Mouse (Mus musculus) CD4-positive naive resting alpha-beta T cell, adult 57 days (primary cell): Measurements from ENCODE around the gene Slfn8. TPM values are rescaled to one million over a fixed set of nuclear protein-coding genes. Genes with fewer than 3 reads are reported as not detected.

Experiments
- total RNA-seq: library from RNA; stranded (reverse); gene quantifications from one replicate; pipeline ENCODE4 v1.2.4, GENCODE M21; 2023

Gene Slfn8
- 43.8 TPM for total RNA-seq

DNA sequence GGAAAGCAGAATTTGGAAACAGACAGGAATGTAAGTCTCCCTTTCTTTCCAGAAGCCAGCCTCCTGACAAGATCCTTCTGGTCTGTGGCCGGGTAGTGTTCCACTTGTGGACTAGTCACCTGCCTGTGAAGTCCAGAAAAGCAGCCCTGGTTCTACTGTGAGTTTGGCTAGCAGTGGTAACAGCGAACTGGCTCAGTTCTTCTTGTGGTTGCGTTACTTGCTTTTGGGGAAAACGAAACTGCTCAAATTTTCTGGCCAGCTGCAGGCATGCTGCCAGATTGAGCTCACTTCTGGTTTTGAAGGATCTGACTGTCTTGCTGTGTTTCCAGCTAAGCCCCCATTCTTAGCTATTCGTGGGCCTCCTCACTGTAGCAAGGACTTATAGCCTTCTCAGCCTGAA is at the start of gene Slfn8:
TSS of gene Slfn8 (minus strand) at position 190 of the 400 bp plus-strand sequence.

DNA sequence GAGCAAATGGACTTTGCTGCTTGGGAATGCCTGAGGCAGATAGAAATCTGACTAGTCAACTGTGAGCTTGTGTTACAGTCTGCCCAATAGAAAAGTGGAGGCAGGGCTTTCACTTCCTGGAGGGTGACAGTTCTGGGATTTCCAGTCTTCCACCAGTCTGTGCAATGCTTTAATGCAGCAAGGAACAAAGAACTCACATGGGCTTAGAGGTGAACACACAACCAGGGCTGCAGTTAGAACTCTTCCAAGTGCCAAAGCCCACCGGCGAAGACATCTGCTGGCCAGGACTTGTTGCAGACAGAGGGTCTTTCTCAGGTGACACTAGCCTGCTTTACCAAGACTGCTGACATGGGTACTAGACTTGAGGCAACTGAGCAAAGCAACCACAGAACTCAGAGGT is 44.3 kb upstream of the Slfn8 start, which contains the start of gene Slfn2:
TSS of gene Slfn2 (plus strand) at position 167 of the 400 bp plus-strand sequence.

DNA sequence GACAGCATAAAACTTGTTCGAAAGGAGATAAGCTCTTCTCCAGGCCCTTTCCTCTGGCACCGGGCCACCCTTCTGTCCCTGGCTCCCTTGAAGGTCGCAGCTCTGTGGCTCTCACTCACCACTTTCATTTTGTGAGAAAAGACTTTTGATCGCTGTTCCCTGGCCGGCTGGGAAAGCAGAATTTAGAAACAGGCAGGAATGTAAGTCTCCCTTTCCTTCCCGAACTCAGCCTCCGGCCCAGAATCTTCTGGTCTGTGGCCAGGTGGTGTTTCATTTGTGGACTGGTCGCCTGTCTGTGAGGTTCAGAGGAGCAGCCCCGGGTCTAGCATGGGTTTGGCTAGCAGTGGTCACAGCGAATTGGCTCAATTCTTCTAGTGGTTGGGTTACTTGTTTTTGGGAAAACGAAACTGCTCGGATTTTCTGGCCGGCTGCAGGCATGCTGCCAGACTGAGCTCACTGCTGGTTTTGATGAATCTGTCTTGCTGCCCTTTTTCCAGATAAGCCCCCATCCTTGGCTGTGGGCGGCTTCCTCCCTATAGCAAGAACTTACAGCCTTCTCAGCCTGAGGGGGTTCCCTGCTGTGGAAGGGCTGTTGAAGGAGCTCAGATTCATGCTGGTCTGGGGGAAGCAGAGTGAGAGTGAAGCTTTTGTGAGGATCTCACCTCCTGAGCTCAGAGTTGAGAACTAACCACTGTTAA is 29.0 kb downstream of the Slfn8 start, which contains the start of gene Slfn9:
TSS of gene Slfn9 (minus strand) at position 362 of the 698 bp plus-strand sequence.

Other genes starting within 250 kb of the Slfn8 start
- gene Lig3, start 239.7 kb downstream of the Slfn8 start, total RNA-seq: 34.2 TPM
- 19.4 TPM for gene Rffl, start 149.6 kb downstream of the Slfn8 start, total RNA-seq
- 20.8 TPM for gene Rad51d, start 130.2 kb downstream of the Slfn8 start, total RNA-seq
- gene Fndc8, start 128.7 kb downstream of the Slfn8 start, total RNA-seq: not detected
- gene Nle1, start 112.4 kb downstream of the Slfn8 start, total RNA-seq: 109 TPM
- gene Unc45b, start 110.3 kb downstream of the Slfn8 start, total RNA-seq: not detected
- gene Slfn5, start 69.5 kb downstream of the Slfn8 start, total RNA-seq: 71.1 TPM
- 17.7 TPM for gene Slfn9, start 29.0 kb downstream of the Slfn8 start, total RNA-seq
- 186 TPM for gene Slfn2, start 44.3 kb upstream of the Slfn8 start, total RNA-seq
- 144 TPM for gene Slfn1, start 96.0 kb upstream of the Slfn8 start, total RNA-seq
- 1.7 TPM for gene Slfn4, start 154.4 kb upstream of the Slfn8 start, total RNA-seq
- 7.7 TPM for gene Slfn3, start 170.5 kb upstream of the Slfn8 start, total RNA-seq